Mouse (Mus musculus) bone marrow, adult 2 months (tissue): ENCODE results near the gene LTO1. TPM values are rescaled to one million over a fixed set of nuclear protein-coding genes. Genes with fewer than 3 reads are reported as not detected.

Experiments
- H3K27ac ChIP-seq: fragments of 200-500 bp; 2 replicates; pipeline ENCODE4 v1.5.1; 2012; ENCODE audit warnings: low read depth, mild to moderate bottlenecking, control low read depth, inconsistent platforms, low read length; ENCODE audit not compliant: control insufficient read depth, poor library complexity, insufficient read depth
- H3K4me1 ChIP-seq: fragments of 200-500 bp; 2 replicates; pipeline ENCODE4 v1.6.1; 2011; ENCODE audit warnings: low read length; ENCODE audit not compliant: control insufficient read depth, insufficient read depth
- H3K4me3 ChIP-seq: fragments of 200-500 bp; replicated peaks from 2 replicates; pipeline ENCODE3; 2011; ENCODE audit warnings: mild to moderate bottlenecking, low read depth, low read length, control low read depth; ENCODE audit not compliant: control insufficient read depth
- CTCF ChIP-seq: fragments of 200-500 bp; IDR thresholded peaks from 2 replicates; pipeline ENCODE4 v1.5.1; 2011; ENCODE audit warnings: low read length, control low read depth; ENCODE audit not compliant: control insufficient read depth, insufficient read depth
- POLR2A ChIP-seq: fragments of 200-500 bp; IDR thresholded peaks from 2 replicates; pipeline ENCODE4 v1.6.1; 2011; ENCODE audit warnings: low read depth, mild to moderate bottlenecking, control low read depth, low read length, borderline replicate concordance; ENCODE audit not compliant: control insufficient read depth
- WGBS: fragments of 180-500 bp; shearing (Covaris S2); methylation state at CpG from one replicate; pipeline ENCODE4 v1.1.7; 2018; 5-methylcytosine and 5-hydroxymethylcytosine counted together
- polyA plus RNA-seq: library from polyadenylated mRNA; stranded (reverse); fragments of >200 nt; gene quantifications from 2 replicates; pipeline ENCODE4 v1.2.4, GENCODE M21; 2011; ENCODE audit warnings: low replicate concordance; ENCODE audit not compliant: missing spikeins, insufficient read depth, insufficient read length

Gene LTO1
- polyA plus RNA-seq, 1 experiment: 25.8 TPM

DNA sequence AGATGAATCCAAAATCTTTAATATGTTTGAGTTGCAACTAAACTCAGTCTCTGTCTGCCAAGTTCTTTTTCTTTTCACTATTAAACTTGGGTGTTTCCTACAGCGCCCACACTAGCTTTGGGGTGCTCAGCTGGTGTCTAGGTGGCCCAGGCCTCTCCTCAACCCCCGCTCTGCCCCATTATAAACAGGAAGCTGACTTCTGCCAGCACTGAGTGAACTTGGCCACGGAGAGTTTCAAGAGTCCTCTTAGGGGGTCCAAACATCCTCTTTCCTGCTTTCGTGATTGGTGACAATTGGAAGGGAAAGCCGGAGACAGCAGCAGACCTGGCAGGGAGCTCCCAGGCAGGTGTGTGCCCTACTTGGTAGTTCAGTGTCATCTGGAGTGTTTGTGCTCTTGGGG, 64.9 kb downstream of the LTO1 start:
- TF ChIP-seq POLR2A (no peak), CTCF (no peak)
- Histone ChIP-seq H3K27ac (no peak overlapping the region), H3K4me1 (no peaks in the 10 kb centered on the region; the same call in none of the 2 replicates), H3K4me3 (no peak overlapping the region)
- WGBS: 24% methylated on average over 5 of the region's 5 CpGs

Other genes with a start within 250 kb of the LTO1 start
- gene Ano1, start 163.1 kb upstream of the LTO1 start, polyA plus RNA-seq: 1.4 and 1.5 TPM in 2 replicates
- 2.4 TPM in 1 of 2 replicates, not detected in the other for gene Fgf3, start 77.0 kb upstream of the LTO1 start, polyA plus RNA-seq
- gene Fgf4, start 67.7 kb upstream of the LTO1 start, polyA plus RNA-seq: 4.6 TPM in 1 of 2 replicates, not detected in the other
- gene Fgf15, start 18.6 kb upstream of the LTO1 start, polyA plus RNA-seq: not detected in 2 replicates
- 2.7 and 10.0 TPM in 2 replicates for gene Ccnd1, start 24.8 kb downstream of the LTO1 start, polyA plus RNA-seq